Mouse (Mus musculus) skeletal muscle tissue, adult 2 months (tissue): Measurements from ENCODE around the gene Grin1.

Source experiments
- DNase-seq: peaks from one replicate; pipeline ENCODE4 v3.0.0-alpha.2; 2012; ENCODE audit warnings: low read depth, low spot score

Gene Grin1

GRCm38 (mm10) chr2:25318119-25318966, 644 bp downstream of the Grin1 start:
- DNase-seq, result no peak

- DNase-seq, result no peak
Observed at GRCm38 (mm10) chr2:25311491-25311891, 7.5 kb downstream of the Grin1 start.

GRCm38 (mm10) chr2:25310969-25311368, 8.0 kb downstream of the Grin1 start:
- no peak for DNase-seq

GRCm38 (mm10) chr2:25310180-25310579, 8.8 kb downstream of the Grin1 start:
- no peak for DNase-seq

- no peak for DNase-seq
Observed at GRCm38 (mm10) chr2:25305587-25306359, 13.2 kb downstream of the Grin1 start.

- DNase-seq, result no peak
Observed at GRCm38 (mm10) chr2:25304657-25305541, 14.1 kb downstream of the Grin1 start.

GRCm38 (mm10) chr2:25303931-25304656, 14.9 kb downstream of the Grin1 start:
- no peak for DNase-seq

GRCm38 (mm10) chr2:25303452-25303851, 15.5 kb downstream of the Grin1 start:
- DNase-seq, result no peak

GRCm38 (mm10) chr2:25298046-25298445, 20.9 kb downstream of the Grin1 start:
- no peak for DNase-seq

GRCm38 (mm10) chr2:25297093-25297492, 21.9 kb downstream of the Grin1 start:
- no peak for DNase-seq

GRCm38 (mm10) chr2:25293706-25294105, 25.3 kb downstream of the Grin1 start:
- DNase-seq, result no peak

GRCm38 (mm10) chr2:25292856-25293255, 26.1 kb downstream of the Grin1 start:
- peak; percentile 43 for DNase-seq

GRCm38 (mm10) chr2:25292054-25292544, 26.9 kb downstream of the Grin1 start:
- DNase-seq, result no peak

- no peak for DNase-seq
Observed at GRCm38 (mm10) chr2:25291184-25292053, 27.6 kb downstream of the Grin1 start.

GRCm38 (mm10) chr2:25290816-25291130, 28.2 kb downstream of the Grin1 start:
- no peak for DNase-seq

GRCm38 (mm10) chr2:25290101-25290815, 28.7 kb downstream of the Grin1 start:
- DNase-seq, result no peak

- DNase-seq, result no peak
Observed at GRCm38 (mm10) chr2:25289651-25290050, 29.3 kb downstream of the Grin1 start, which contains the start of gene Lrrc26. Lrrc26 (plus strand) TSS chr2:25289915.

GRCm38 (mm10) chr2:25288734-25289345, 30.1 kb downstream of the Grin1 start:
- no peak for DNase-seq
